ENCODE assay signal across 8 mouse cellular contexts in the genomic region with DNA sequence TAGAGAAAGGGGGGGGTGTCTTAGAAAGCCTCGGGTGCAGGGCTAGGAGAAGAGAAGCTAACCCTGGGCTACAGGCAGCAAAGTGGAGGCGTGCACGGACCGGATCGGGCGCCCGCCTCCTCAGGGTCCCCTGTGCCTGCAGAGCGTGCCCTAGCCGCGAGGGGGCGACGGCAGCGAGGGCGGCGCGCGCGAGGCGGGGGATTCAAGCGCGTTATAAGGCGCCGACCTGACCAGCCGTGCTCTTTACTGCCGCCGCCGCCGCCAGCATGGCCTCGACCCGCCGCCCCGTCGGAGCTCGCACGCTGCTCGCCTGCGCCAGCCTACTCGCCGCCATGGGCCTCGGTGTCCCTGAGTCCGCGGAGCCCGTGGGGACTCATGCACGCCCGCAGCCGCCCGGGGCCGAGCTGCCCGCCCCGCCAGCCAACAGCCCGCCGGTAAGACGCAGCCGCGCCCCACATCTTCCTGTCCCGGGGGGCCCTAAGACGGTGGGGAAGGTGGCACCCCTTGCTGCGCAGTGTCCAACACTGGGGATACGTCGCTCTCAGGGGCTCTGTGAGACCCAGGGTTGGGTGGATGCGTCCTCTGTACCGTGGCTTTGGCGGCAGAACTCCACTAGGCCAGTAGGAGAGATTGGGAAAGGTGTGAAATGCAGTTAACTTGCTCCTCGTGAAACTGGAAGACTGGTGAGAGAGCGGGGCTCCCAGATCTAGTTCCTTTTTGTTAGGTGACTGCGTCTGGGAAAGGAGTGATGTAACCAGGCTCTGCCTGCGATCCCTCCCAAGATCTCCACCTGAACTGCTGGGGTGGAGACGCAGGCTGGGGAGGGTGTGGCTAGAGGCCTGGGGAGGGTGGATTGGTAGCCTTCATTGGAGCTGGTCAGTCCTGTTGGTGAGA. TPM values are rescaled to one million over a fixed set of nuclear protein-coding genes. Genes with fewer than 3 reads are reported as not detected.
DNase-seq lines count a peak whose midpoint lies in the region; ATAC-seq and TF ChIP-seq lines count a peak whose summit lies in the region.

Erfe (plus strand) TSS at position 216 of the 894 bp plus-strand sequence.

- no peaks in the 10 kb centered on the region for H3K36me3 ChIP-seq in heart, adult 2 months (ENCODE audit: control insufficient read depth, insufficient read depth, low read length)
- H3K36me3 ChIP-seq in kidney, adult 2 months (ENCODE audit: control insufficient read depth, insufficient read depth, low read length) = no peaks in the 10 kb centered on the region
- H3K36me3 ChIP-seq in neural tube, embryonic 15.5 days = peaks cover 9% of the 10 kb centered on the region

- peak; percentile 33; the same call in 1 of the 2 replicates for ATAC-seq in neural tube, embryonic 15.5 days (ENCODE audit: low FRiP score)

- H3K4me1 ChIP-seq in heart, adult 2 months (ENCODE audit: control insufficient read depth, insufficient read depth, low read length) = no peaks in the 10 kb centered on the region
- H3K4me1 ChIP-seq in kidney, adult 2 months (ENCODE audit: control insufficient read depth, insufficient read depth, low read length) = no peaks in the 10 kb centered on the region
- H3K4me1 ChIP-seq in neural tube, embryonic 15.5 days = peaks cover 10% of the 10 kb centered on the region

- peak within 1 kb of the TSS; percentile 65 for H3K4me2 ChIP-seq in neural tube, embryonic 15.5 days

- H3K4me3 ChIP-seq in heart, adult 2 months = peak within 1 kb of the TSS; percentile 45
- H3K4me3 ChIP-seq in kidney, adult 2 months (ENCODE audit: insufficient read depth, low read depth, low read length) = peak within 1 kb of the TSS; percentile 17; the same call in 1 of the 2 replicates
- H3K4me3 ChIP-seq in neural tube, embryonic 15.5 days (replicated peaks) = peak within 1 kb of the TSS; percentile 36

- no peaks in the 10 kb centered on the region for H3K79me2 ChIP-seq in heart, adult 2 months (replicated peaks; ENCODE audit: control insufficient read depth, insufficient read depth, low read length)

- DNase-seq in right cerebral cortex, adult 18-20 months = peak; percentile 28
- DNase-seq in right cerebral cortex, postnatal 36 days (ENCODE audit: low spot score in 2 of 2) = no peak
- DNase-seq in embryo, embryonic 9.5 days (ENCODE audit: extremely low spot score) = peak; percentile 78
- peak; percentile 75 to 82 for DNase-seq in heart, adult 2 months
- DNase-seq in kidney, adult 2 months = peak; percentile 64
- DNase-seq in lung, adult 18-20 months = peak; percentile 58 to 71
- DNase-seq in thymus, postnatal 0 days (ENCODE audit: low spot score) = peak; percentile 78

- WGBS in heart, adult 2 months = 3% methylated on average over 67 of the region's 68 CpGs
- WGBS in kidney, adult 2 months = 2% methylated on average over 68 of the region's 68 CpGs
- WGBS in neural tube, embryonic 15.5 days = 1% methylated on average over 67 of the region's 68 CpGs

- no peaks in the 10 kb centered on the region for H3K9me3 ChIP-seq in neural tube, embryonic 15.5 days (replicated peaks)

- TF ChIP-seq EP300 in heart, adult 2 months (IDR thresholded peaks at IDR 0.05; ENCODE audit: insufficient read depth, low read depth, low read length) = no peak

- H3K27ac ChIP-seq in heart, adult 2 months = no peak within 1 kb of the TSS
- H3K27ac ChIP-seq in kidney, adult 2 months (ENCODE audit: insufficient read depth, low read depth, low read length) = no peak within 1 kb of the TSS
- no peak within 1 kb of the TSS; the same call in 1 of the 2 replicates for H3K27ac ChIP-seq in neural tube, embryonic 15.5 days (replicated peaks)

- H3K9ac ChIP-seq in heart, adult 2 months (ENCODE audit: low read depth, low read length) = peak within 1 kb of the TSS; percentile 37
- H3K9ac ChIP-seq in neural tube, embryonic 15.5 days (replicated peaks) = peak within 1 kb of the TSS; percentile 48

- intact Hi-C loops in heart, adult 2 months (cut with DNase I) = loop anchor here (5.0 kb wide), 1 partner anchor 116 kb away; no protein-coding TSS in a partner anchor

- TF ChIP-seq POLR2A in heart, adult 2 months (IDR thresholded peaks at IDR 0.05; ENCODE audit: insufficient read depth, low read depth, low read length) = no peak
- TF ChIP-seq POLR2A in kidney, adult 2 months (IDR thresholded peaks at IDR 0.05; ENCODE audit: low read depth, low read length) = no peak

- H3K27me3 ChIP-seq in heart, adult 2 months (ENCODE audit: control insufficient read depth, insufficient read depth, low read length) = no peaks in the 10 kb centered on the region
- H3K27me3 ChIP-seq in kidney, adult 2 months (replicated peaks; ENCODE audit: control insufficient read depth, insufficient read depth, low read length) = no peaks in the 10 kb centered on the region
- H3K27me3 ChIP-seq in neural tube, embryonic 15.5 days (replicated peaks) = peaks cover 22% of the 10 kb centered on the region

- peak; percentile 97 for TF ChIP-seq CTCF in heart, adult 2 months (IDR thresholded peaks at IDR 0.05)
- TF ChIP-seq CTCF in kidney, adult 2 months (conservative IDR thresholded peaks at IDR 0.05; ENCODE audit: insufficient read depth, insufficient read length, low read depth, low read length) = peak; percentile 64

RNA-seq across cellular contexts. Expression of gene Erfe, which starts in this region (rescaled TPM):
- under 1 TPM in 1 of 2 experiments, not detected in 1; 0.09 TPM for total RNA-seq in heart, adult 2 months (2021)
- 0.29 TPM in 2 replicates for polyA plus RNA-seq in heart, adult 2 months (2012; rRNA removed)
- 0.14 and 0.19 TPM in 2 replicates for polyA plus RNA-seq in kidney, adult 2 months (2012; rRNA removed)
- 0.06 and 1.2 TPM in 2 replicates for polyA plus RNA-seq in neural tube, embryonic 15.5 days (2015; fragmentation: Nextera tagmentation; extraction: Ambion mirVana)
- 1.1 and 1.3 TPM in 2 replicates for polyA plus RNA-seq in thymus, postnatal 0 days (2015; fragmentation: Nextera tagmentation; extraction: Ambion mirVana)

Comparison
In these comparisons a context has a peak if more than half of its experiments do, and no peak if none do; other contexts are left out.
1. DNase-seq: peak in right cerebral cortex, adult 18-20 months (single experiment), embryo, embryonic 9.5 days (single experiment), lung, adult 18-20 months (2 of 2) and thymus, postnatal 0 days (single experiment); none in right cerebral cortex, postnatal 36 days (0 of 2).
2. Peak in DNase-seq, H3K4me3 ChIP-seq and H3K9ac ChIP-seq in heart, adult 2 months; RNA of the gene not detected or under 1 TPM.
3. Peak in DNase-seq and H3K4me3 ChIP-seq in kidney, adult 2 months; RNA of the gene not detected or under 1 TPM.
4. Peak in every context shown above with its lines, with median percentiles within 50 percentile points of each other: H3K4me3 ChIP-seq.